Mouse (Mus musculus) embryonic fibroblast, embryonic 13.5 days (primary cell): Measurements from ENCODE around the gene Ugt1a10.

ENCODE experiments used
- CTCF ChIP-seq: IDR thresholded peaks from 2 replicates; pipeline ENCODE4 v1.5.1; 2011; ENCODE audit warnings: mild to moderate bottlenecking, control low read depth, low read length, moderate library complexity, borderline replicate concordance; ENCODE audit not compliant: insufficient read depth
- POLR2A ChIP-seq: IDR thresholded peaks from 2 replicates; pipeline ENCODE4 v1.6.1; 2011; ENCODE audit warnings: low read depth, mild to moderate bottlenecking, control low read depth, low read length, moderate library complexity

DNA sequence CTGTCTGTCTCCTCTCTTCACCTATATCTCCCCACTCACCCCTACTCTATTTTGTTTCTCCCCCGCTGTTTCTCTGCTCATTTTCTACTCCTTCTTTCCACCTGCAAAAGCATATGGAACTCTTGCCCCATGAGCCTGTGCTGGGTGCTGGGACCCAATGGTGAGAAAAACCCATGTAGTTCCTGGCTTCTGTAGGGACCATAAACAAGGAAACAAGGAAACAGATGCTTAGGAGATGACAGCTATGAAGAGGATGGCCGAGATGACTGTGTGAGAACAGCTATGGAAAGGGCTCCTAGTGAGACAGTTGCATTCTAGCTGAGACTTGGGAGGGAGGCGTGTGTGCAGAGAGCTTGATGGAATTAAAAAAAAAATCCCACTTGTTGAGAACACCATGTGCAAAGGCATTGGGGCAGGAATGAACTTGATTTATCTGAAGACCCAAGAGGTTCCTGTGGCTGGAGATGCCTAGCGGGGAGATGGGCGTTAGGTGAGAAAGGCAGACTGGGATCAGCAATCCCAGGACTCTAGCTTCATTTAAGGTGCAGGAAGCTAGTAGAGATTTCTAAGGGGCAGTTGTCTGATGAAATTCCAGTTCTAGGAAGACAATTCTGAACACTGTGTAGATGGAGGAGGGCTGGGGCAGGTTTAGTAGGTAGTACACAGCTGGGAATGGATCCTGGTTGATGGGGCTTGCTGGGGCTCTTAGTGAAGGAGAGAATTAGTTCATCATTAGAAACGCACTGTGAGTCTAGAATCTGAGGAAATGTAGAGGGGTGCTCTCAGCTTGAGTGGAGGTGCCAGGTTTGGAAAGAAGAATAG, 176.0 kb downstream of the Ugt1a10 start:
- TF ChIP-seq POLR2A (no peak), CTCF (no peak)
